Mouse (Mus musculus): Measurements from ENCODE around the gene Ttbk2. TPM values are rescaled to one million over a fixed set of nuclear protein-coding genes. Genes with fewer than 3 reads are reported as not detected.

The Ttbk2 gene
- polyA plus RNA-seq, 1 experiment from 2014 or later: 9.8 TPM

DNA sequence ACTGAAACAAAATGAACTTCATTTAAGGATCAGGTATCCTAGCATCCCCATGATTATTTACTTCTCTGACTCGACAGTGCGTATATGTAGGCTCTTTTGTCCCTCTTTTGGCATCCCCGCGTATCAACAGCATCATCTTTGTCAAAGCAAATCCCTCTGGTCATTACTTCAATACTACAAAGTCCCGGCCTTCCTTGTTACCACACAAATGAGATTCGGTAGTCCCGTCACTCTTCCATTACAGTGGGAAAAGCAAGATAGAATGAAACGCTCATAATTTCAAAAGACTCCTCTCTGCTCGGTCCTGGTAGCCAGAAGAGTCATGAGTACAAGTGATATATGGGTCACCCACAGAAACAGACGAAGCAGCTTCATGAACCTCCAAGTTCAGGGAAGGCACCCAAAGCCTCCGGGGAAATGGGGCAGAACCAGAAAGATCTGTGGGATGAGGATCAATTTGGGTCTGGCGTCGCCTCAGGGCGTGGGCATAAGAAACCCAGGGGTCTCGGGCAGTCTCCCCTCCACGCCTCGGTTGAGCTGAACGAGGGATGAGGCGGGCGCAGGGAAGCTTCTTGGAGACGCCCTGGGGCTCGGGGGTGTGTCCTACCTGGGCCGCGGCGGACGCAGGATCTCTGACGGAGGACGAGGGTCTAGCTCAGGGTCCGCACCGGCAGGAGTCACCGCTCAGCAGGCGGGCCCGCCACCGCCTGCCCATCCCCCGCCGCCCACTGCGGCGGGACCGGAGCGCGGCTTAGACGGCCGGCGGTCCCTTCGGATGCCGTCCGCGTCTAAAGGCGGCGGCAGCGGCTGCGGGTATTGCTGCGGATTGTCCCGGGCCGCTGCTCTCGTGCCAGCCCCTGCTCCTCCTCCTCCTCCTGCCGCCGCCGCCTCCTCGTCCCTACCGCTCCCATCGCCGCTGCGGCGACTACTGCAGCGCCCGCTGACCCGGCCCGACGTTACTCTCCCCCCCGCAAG is 668 bp downstream of the Ttbk2 start, which contains the start of gene Cdan1:
Gene Cdan1, minus strand, starts transcription at position 680 of the 975 bp plus-strand sequence.
- Histone ChIP-seq H3K27me3 (no peaks in the 10 kb centered on the region), H3K9me3 (replicated peaks) (no peaks in the 10 kb centered on the region), H3K4me3 (peak within 1 kb of the TSS; percentile 93), H3K4me2 (peak within 1 kb of the TSS; percentile 72), H3K27ac (peak within 1 kb of the TSS; percentile 80), H3K36me3 (ENCODE audit: poor library complexity, severe bottlenecking) (no peaks in the 10 kb centered on the region), H3K9ac (peak within 1 kb of the TSS; percentile 87), H3K4me1 (peaks cover 26% of the 10 kb centered on the region)
- peak; percentile 62 for ATAC-seq
- under 1% methylated on average over 45 of the region's 71 CpGs for WGBS

DNA sequence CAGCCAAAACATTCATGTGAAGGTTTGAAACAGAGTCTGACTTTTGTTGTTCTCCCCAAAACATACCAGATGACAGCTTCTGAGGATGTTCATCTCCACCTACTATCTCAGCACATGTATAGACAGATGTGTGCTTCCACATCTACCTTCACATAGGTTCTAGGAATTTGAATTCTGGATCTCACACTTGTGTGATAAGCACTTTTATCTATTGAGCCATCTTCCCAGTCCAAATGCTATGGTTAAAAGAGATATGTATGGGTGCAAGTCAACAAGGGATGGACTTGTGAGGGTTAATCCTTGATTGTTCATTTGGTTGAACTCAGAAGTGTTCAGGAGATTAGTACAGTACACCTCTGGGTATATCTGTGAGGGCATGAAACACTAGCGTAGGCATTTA is 5.1 kb downstream of the Ttbk2 start:
- WGBS: 98% methylated on average over 1 of the region's 1 CpGs
- Histone ChIP-seq H3K4me3 (no peak overlapping the region), H3K4me1 (peaks cover 11% of the 10 kb centered on the region), H3K9ac (no peak overlapping the region), H3K4me2 (no peak overlapping the region), H3K27ac (no peak overlapping the region), H3K27me3 (no peaks in the 10 kb centered on the region), H3K36me3 (ENCODE audit: poor library complexity, severe bottlenecking) (no peaks in the 10 kb centered on the region), H3K9me3 (replicated peaks) (no peaks in the 10 kb centered on the region)
- ATAC-seq: no peak

DNA sequence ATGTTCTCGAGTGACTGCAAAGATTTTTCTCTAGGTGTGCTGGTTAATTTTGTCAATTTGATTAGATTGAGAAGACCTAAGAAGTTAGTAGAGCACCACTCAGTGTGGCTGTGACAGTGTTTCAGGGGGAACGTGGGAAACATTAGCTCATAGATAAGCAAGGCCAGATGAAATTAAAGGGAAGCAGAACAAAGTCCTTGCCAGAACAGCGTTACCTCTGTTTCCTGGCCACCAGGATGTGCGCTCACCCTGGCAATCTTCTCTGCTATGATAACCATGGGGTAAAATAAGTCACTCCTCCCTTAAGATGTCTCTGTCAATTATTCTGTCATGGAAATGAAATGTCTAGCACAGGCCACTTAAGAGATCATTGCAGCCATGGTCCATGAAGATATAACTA is 6.4 kb downstream of the Ttbk2 start:
- WGBS: 89% methylated on average over 4 of the region's 4 CpGs
- Histone ChIP-seq H3K4me3 (no peak overlapping the region), H3K9me3 (replicated peaks) (no peaks in the 10 kb centered on the region), H3K4me2 (no peak overlapping the region), H3K4me1 (peaks cover 8% of the 10 kb centered on the region), H3K9ac (no peak overlapping the region), H3K27me3 (no peaks in the 10 kb centered on the region), H3K36me3 (ENCODE audit: poor library complexity, severe bottlenecking) (no peaks in the 10 kb centered on the region), H3K27ac (no peak overlapping the region)
- ATAC-seq: no peak

DNA sequence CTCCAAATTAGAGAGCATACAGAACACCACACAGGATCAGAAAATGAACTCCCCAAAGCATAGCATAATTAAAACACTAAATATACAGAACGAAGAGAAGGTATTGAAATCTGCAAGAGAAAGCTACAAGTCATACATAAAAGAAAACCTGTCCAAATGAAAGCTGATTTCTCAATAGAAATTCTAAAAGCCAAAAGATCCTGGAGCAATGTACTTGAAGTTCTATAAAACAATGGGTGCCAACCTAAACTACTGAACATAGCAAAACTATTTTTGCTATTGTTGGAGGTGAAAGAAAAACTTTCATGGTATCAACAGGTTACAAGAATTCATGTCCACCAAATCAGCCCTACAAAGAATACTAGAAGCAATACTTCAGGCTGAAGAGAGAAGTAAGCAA is 9.2 kb downstream of the Ttbk2 start:
- WGBS: 86% methylated on average over 1 of the region's 1 CpGs
- Histone ChIP-seq H3K4me3 (no peak overlapping the region), H3K9ac (no peak overlapping the region), H3K27me3 (no peaks in the 10 kb centered on the region), H3K36me3 (ENCODE audit: poor library complexity, severe bottlenecking) (peaks cover 7% of the 10 kb centered on the region), H3K4me2 (no peak overlapping the region), H3K27ac (no peak overlapping the region), H3K9me3 (replicated peaks) (no peaks in the 10 kb centered on the region; the same call in 1 of the 2 replicates), H3K4me1 (no peaks in the 10 kb centered on the region)
- ATAC-seq: no peak

DNA sequence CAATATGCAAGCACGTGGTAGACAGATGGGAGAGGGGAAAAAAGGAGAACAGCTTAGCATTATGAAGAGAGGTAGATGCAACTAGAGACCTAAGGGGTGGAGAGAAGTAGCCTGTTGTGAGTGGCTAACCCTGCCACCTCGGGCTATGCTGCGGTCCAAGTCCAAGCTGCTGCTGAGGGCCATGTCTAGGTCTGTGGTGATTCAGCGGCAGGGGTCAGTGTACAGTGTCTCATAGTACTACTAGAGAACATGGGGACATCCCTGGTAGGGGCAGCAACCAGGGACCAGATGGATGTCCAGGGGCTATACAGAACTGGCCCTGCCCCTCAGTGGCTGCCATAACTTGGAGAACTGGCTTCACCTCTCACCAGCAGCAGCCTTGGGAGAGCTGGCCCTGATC is 15.2 kb downstream of the Ttbk2 start:
- WGBS: 99% methylated on average over 4 of the region's 4 CpGs
- no peaks in the 10 kb centered on the region; the same call in none of the 2 replicates for H3K9me3 ChIP-seq (replicated peaks)
- no peak for ATAC-seq
- no peak overlapping the region for H3K27ac ChIP-seq
- H3K36me3 ChIP-seq (ENCODE audit: poor library complexity, severe bottlenecking): peaks cover 21% of the 10 kb centered on the region
- no peaks in the 10 kb centered on the region for H3K4me1 ChIP-seq
- H3K27me3 ChIP-seq: no peaks in the 10 kb centered on the region
- H3K4me3 ChIP-seq: no peak overlapping the region
- no peak overlapping the region for H3K4me2 ChIP-seq
- no peak overlapping the region for H3K9ac ChIP-seq

DNA sequence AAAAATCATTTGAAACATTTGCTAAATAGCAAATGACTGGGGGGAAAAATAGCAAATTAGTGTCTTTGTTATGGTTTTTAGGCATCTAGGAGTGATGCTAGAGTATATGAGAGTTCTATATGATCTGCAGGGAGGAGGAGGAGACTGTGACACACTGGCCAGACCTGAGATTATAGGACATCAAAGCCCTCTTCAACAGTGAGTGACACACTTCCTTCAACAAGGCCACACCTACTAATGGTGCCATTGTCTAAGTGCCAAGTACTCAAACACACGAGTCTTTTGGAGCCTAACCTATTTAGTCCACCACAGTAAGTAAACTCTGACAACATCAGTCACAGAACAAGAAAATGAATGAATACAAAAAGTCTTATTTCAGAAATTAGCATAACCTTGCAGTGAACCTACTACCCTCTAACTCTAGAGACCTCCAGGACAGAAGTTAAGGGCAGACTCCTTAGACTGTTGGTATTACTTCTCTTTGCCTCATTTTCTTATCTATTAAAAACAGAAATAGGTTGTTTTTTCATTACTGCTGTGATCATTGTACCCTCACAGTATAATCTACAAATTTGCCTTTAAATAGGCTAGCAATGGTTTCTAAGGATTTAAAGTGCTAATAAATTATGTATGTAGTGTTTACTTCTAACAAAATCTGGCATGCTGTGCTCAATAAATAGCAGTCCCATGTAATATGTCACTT is 23.3 kb downstream of the Ttbk2 start:
- H3K36me3 ChIP-seq (ENCODE audit: poor library complexity, severe bottlenecking): peaks cover 5% of the 10 kb centered on the region; the same call in 1 of the 2 replicates
- H3K9ac ChIP-seq: no peak overlapping the region
- 0 out of 2 replicates have a peak, but pooled peaks cover 6% of the 10 kb centered on the region for H3K4me1 ChIP-seq
- ATAC-seq: no peak
- no peaks in the 10 kb centered on the region; the same call in 1 of the 2 replicates for H3K9me3 ChIP-seq (replicated peaks)
- WGBS: 39% methylated on average over 1 of the region's 1 CpGs
- no peaks in the 10 kb centered on the region for H3K27me3 ChIP-seq
- no peak overlapping the region for H3K27ac ChIP-seq
- no peak overlapping the region for H3K4me3 ChIP-seq
- H3K4me2 ChIP-seq: no peak overlapping the region

DNA sequence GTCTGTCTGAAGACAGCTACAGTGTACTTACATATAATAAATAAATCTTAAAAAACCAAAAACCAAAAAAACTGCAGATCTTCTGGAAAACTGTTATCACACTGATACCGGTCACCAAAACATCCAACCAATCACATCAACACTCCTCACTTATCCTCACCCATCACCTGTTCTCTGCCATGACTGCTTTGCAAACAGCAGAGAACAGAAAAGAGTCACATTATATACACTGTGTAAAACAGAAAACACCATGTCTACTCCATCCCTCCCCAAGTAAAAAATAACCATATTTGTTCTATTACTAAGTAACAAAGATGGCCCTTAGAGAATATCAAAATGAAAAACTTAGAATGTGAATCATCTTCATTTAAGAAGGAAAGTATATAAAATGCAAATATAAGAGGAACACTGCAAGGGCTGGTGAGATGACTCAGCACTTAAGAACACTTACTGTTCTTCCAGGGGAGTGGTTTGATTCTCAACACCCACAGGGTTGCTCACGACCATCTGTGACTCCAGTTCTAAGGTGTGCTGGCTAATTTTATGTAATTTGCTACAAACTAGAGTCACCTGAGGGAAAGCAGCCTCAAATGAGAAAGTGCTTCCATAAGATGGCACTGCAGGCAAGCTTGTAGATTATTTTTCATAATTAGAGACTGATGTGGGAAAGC is 80.0 kb downstream of the Ttbk2 start:
- peaks cover 41% of the 10 kb centered on the region for H3K36me3 ChIP-seq (ENCODE audit: poor library complexity, severe bottlenecking)
- 95% methylated on average over 2 of the region's 2 CpGs for WGBS
- H3K4me2 ChIP-seq: no peak overlapping the region
- no peak overlapping the region for H3K27ac ChIP-seq
- no peaks in the 10 kb centered on the region for H3K4me1 ChIP-seq
- H3K4me3 ChIP-seq: no peak overlapping the region
- H3K9me3 ChIP-seq (replicated peaks): no peaks in the 10 kb centered on the region
- ATAC-seq: no peak
- no peaks in the 10 kb centered on the region for H3K27me3 ChIP-seq
- no peak overlapping the region for H3K9ac ChIP-seq

DNA sequence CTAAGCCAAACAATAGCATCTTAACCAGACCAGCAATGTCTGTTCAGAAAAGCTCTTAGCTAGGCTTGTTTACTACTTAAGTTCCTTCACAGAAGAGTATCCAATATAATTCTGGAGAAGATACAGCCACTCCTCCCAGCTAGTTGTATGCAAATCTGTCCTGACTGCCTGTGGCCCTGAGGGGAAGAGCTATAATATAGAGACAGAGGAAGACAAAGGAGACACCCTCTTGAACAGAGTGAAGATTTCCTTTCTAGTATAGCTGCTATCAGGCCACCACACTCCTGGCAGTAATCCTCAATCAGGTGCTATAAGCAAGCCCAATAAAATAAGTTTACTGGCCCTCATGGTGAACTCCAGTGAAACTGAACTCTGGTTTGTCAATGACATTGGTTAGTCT is 88.5 kb downstream of the Ttbk2 start:
- H3K9ac ChIP-seq: no peak overlapping the region
- no peak for ATAC-seq
- no peaks in the 10 kb centered on the region for H3K27me3 ChIP-seq
- no peak overlapping the region for H3K4me3 ChIP-seq
- H3K27ac ChIP-seq: no peak overlapping the region
- no peaks in the 10 kb centered on the region for H3K9me3 ChIP-seq (replicated peaks)
- peaks cover 36% of the 10 kb centered on the region for H3K36me3 ChIP-seq (ENCODE audit: poor library complexity, severe bottlenecking)
- no peaks in the 10 kb centered on the region for H3K4me1 ChIP-seq
- H3K4me2 ChIP-seq: no peak overlapping the region

DNA sequence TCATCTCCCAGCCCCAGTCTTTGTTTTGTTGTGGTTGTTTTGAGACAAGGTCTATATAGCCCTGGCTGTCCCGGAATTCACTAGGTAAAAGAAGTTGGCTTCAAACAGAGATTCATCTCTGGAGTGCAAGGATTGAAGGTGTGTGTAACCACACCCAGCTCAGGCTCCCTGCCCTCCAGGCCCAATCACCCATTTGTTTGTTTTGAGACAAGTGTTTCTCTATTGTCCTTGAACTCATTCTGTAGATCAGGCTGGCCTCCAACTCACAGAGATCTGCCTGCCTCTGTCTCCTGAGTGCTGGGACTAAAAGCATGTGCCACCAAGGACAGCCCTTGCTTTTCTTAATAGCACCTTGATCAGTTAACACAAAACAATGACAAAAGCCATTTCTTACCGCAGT is 102.4 kb downstream of the Ttbk2 start:
- Histone ChIP-seq H3K9ac (no peak overlapping the region), H3K4me2 (no peak overlapping the region), H3K4me3 (no peak overlapping the region), H3K36me3 (ENCODE audit: poor library complexity, severe bottlenecking) (peaks cover 66% of the 10 kb centered on the region), H3K4me1 (no peaks in the 10 kb centered on the region), H3K27ac (no peak overlapping the region), H3K9me3 (replicated peaks) (no peaks in the 10 kb centered on the region), H3K27me3 (no peaks in the 10 kb centered on the region)
- 95% methylated on average over 2 of the region's 2 CpGs for WGBS
- no peak for ATAC-seq

DNA sequence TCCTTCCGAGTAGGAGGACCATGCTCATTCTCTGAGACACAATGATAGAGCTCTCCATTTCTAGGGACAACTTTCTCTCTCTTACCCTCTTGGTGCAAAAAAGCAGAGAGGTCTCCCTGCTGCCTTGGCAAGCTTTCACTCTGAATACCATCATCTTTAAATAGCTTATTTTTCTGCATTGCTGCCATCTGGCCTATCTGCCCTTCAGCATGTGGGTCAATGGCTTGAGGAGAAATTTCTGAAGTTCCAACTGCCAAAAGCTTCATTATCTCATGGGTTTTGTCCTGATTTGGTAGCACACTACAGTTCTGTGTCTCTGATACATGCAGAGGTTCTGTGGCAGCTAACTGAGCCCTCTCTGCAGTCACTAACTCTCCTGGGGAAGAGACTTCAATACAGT is 104.9 kb downstream of the Ttbk2 start:
- Histone ChIP-seq H3K9me3 (replicated peaks) (no peaks in the 10 kb centered on the region), H3K4me1 (no peaks in the 10 kb centered on the region), H3K4me2 (no peak overlapping the region), H3K4me3 (no peak overlapping the region), H3K27ac (no peak overlapping the region), H3K36me3 (ENCODE audit: poor library complexity, severe bottlenecking) (peaks cover 71% of the 10 kb centered on the region), H3K27me3 (no peaks in the 10 kb centered on the region), H3K9ac (no peak overlapping the region)
- no peak for ATAC-seq
- WGBS: 88% methylated on average over 1 of the region's 1 CpGs

DNA sequence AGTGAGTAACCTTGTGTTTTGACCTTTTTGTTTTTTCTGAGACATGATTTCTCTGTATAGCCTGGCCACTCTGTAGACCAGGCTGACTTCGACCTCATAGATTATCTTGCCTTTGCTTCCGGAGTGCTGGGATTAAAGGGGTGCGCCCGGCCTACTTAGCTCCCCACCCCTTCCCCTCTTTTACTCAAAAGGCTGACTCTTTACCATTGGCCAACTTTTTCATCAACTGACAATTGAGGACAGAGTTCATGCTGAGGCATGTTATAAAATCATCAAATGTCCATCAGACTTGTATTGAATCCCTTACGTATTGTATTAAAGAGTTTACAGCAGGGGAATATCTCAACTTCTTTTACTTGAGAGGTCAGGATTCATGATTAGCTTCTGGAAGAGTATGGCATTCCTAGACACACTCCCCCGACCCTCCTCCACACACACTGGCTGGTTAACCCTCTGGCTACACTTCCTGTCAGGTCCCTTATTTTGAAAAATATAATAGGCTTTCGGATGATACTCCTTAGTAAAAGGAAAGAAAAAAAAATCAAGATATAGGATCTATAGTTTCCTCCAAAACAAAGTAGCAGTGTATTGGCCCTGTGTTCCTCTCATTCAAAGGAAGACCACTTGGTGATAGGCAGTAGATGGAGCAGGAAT is 118.4 kb downstream of the Ttbk2 start:
- peak overlapping the region; percentile 99 for H3K4me2 ChIP-seq
- 31% methylated on average over 7 of the region's 7 CpGs for WGBS
- no peak; the same call in 1 of the 2 replicates for ATAC-seq

More for the DNA sequence above, 118.4 kb downstream of the Ttbk2 start:
- Histone ChIP-seq H3K9me3 (replicated peaks) (no peaks in the 10 kb centered on the region), H3K36me3 (ENCODE audit: poor library complexity, severe bottlenecking) (peaks cover 18% of the 10 kb centered on the region), H3K9ac (peak overlapping the region; percentile 90), H3K4me1 (peaks cover 28% of the 10 kb centered on the region), H3K27ac (peak overlapping the region; percentile 87), H3K4me3 (peak overlapping the region; percentile 61), H3K27me3 (no peaks in the 10 kb centered on the region)
